Mouse (Mus musculus) kidney, embryonic 16.5 days (tissue): ENCODE data around the gene Zgrf1. TPM values are rescaled to one million over a fixed set of nuclear protein-coding genes. Genes with fewer than 3 reads are reported as not detected.

Experiments
- ATAC-seq: fragments of 200-750 bp; cut with Nextera tagmentation; 2 replicates; pipeline ENCODE4 v1.8.0; 2017; ENCODE audit warnings: moderate TSS enrichment; ENCODE audit not compliant: low FRiP score, low TSS enrichment
- H3K27ac ChIP-seq: fragments of 300-500 bp; sonication (generic); 2 replicates; pipeline ENCODE4 v1.5.1; 2014; ENCODE audit warnings: low read length
- H3K27me3 ChIP-seq: fragments of 300-500 bp; sonication (generic); 2 replicates; pipeline ENCODE4 v1.6.1; 2014; ENCODE audit warnings: low read length, control low read depth, mixed read lengths; ENCODE audit not compliant: insufficient read depth
- H3K36me3 ChIP-seq: fragments of 300-500 bp; sonication (generic); 2 replicates; pipeline ENCODE4 v1.6.1; 2014; ENCODE audit warnings: low read length, control low read depth, mixed read lengths; ENCODE audit not compliant: insufficient read depth
- H3K4me1 ChIP-seq: fragments of 300-500 bp; sonication (generic); 2 replicates; pipeline ENCODE4 v1.6.1; 2014; ENCODE audit warnings: low read length, control low read depth, mixed read lengths; ENCODE audit not compliant: insufficient read depth
- H3K4me2 ChIP-seq: fragments of 300-500 bp; sonication (generic); replicated peaks from 2 replicates; pipeline ENCODE4 v1.6.1; 2014; ENCODE audit warnings: low read depth, low read length
- H3K4me3 ChIP-seq: fragments of 300-500 bp; sonication (generic); 2 replicates; pipeline ENCODE4 v1.5.1; 2014; ENCODE audit warnings: mild to moderate bottlenecking, low read length
- H3K9ac ChIP-seq: fragments of 300-500 bp; sonication (generic); replicated peaks from 2 replicates; pipeline ENCODE4 v1.6.1; 2014; ENCODE audit warnings: low read length
- H3K9me3 ChIP-seq: fragments of 300-500 bp; sonication (generic); 2 replicates; pipeline ENCODE4 v1.6.1; 2016; ENCODE audit warnings: low read length, control low read depth
- WGBS: fragments of 180-500 bp; shearing (Covaris S2); extraction: QIAGEN DNeasy Blood & Tissue Kit; methylation state at CpG from one replicate; pipeline ENCODE4 v1.1.7; 2014; 5-methylcytosine and 5-hydroxymethylcytosine counted together
- polyA plus RNA-seq: library from polyadenylated mRNA; unstranded; fragments of >200 nt; fragmentation: Nextera tagmentation; extraction: Ambion mirVana; gene quantifications from 2 replicates; pipeline ENCODE4 v1.2.1, GENCODE M21; 2015

Gene Zgrf1
- polyA plus RNA-seq, 1 experiment from 2014 or later: 6.3 TPM

DNA sequence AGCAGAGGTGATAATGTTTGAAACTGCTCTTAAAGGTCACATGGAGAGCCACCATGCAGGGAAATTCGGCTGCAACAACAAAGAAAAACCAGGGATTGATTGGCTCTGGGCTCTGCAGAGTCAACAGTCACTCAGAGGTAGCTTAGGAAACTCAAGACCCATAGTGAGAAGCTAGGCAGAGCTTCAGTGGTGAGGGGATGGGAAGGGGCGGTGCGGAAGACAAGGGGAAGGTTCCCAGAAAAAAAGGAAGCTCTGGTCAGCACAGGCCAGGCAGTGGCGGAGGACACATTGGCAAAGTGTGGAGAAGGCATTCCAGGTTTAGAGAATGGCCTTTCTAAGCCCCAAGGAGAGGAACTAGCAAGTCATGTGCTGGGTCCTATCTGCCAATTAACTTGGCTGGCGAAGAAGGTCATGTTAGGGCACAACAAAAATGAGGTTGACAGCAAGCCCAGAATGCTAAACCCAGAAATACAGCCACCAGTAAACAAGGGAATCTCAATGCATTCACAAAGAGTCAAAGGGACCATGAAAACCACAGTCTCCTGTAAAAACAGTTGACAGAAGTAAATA lies 25.7 kb upstream of the Zgrf1 start:
- WGBS: 75% methylated on average over 5 of the region's 5 CpGs
- Histone ChIP-seq H3K4me1 (no peaks in the 10 kb centered on the region), H3K4me3 (no peak overlapping the region), H3K36me3 (no peaks in the 10 kb centered on the region), H3K9ac (no peak overlapping the region), H3K27me3 (no peaks in the 10 kb centered on the region), H3K4me2 (no peak overlapping the region), H3K27ac (no peak overlapping the region), H3K9me3 (no peaks in the 10 kb centered on the region)
- no peak for ATAC-seq

DNA sequence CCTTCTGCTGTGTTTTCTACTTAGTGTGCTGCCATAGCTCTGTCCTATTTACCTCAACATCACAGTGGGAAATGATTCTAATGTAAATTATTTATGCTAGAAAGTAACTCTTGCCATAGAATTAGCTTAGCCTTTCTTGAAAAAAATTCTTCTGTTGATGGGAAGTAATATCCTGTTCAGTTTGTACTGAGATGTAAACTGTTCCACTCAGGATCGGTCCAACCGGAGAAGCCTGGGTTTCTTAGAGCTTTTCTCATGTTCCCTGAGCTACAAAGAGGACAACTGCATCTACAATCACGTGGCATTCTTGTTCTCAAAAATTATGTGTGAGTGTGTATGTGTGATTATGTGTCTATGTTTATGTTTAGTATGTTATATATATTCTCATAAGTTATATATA lies 24.1 kb upstream of the Zgrf1 start:
- WGBS: 89% methylated on average over 3 of the region's 3 CpGs
- Histone ChIP-seq H3K27ac (no peak overlapping the region), H3K9me3 (no peaks in the 10 kb centered on the region), H3K36me3 (no peaks in the 10 kb centered on the region), H3K27me3 (no peaks in the 10 kb centered on the region), H3K4me3 (no peak overlapping the region), H3K4me1 (no peaks in the 10 kb centered on the region), H3K4me2 (no peak overlapping the region), H3K9ac (no peak overlapping the region)
- ATAC-seq: no peak

DNA sequence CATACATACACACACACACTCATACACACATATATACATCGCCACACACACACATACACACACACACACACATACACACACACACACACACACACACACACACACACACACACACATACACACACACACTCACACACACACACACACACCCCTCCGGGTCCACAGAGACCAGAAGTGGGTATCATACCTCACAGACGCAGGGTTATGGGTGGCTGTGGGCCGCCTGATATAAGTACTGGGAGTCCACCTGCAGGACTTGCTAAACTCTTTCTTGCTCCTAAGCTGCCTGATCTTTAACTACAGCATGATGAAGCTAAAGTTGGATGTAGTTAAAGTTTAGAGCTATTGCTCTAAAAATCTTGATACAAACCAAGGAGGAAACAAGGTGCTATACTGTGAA lies 23.5 kb upstream of the Zgrf1 start:
- H3K4me1 ChIP-seq: no peaks in the 10 kb centered on the region
- no peak overlapping the region for H3K9ac ChIP-seq
- H3K4me2 ChIP-seq: no peak overlapping the region
- H3K36me3 ChIP-seq: no peaks in the 10 kb centered on the region
- H3K27me3 ChIP-seq: no peaks in the 10 kb centered on the region
- H3K27ac ChIP-seq: no peak overlapping the region
- no peak overlapping the region for H3K4me3 ChIP-seq
- ATAC-seq: no peak
- no peaks in the 10 kb centered on the region for H3K9me3 ChIP-seq
- WGBS: 79% methylated on average over 4 of the region's 4 CpGs

DNA sequence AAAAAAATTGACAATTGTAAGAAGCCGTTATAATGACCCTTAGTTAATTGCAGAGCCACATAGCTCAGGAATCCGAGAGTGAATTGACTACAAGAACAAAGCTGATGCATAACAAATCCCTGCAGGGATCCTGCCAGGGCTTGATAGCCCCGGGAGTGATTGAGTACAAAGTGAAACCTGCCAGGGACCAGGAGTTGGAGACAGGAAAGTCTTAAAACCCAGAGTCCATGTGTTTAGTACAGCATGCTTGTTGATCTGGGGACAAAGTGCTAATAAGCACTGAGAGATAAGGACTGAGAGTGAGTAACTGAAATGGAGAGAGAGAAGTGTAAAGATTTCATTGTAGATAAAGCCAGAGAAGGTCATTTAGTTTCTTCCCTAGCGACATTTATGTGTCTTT lies 23.0 kb upstream of the Zgrf1 start:
- H3K9me3 ChIP-seq: no peaks in the 10 kb centered on the region
- H3K4me3 ChIP-seq: no peak overlapping the region
- no peaks in the 10 kb centered on the region for H3K4me1 ChIP-seq
- WGBS: 15% methylated on average over 4 of the region's 4 CpGs
- no peak overlapping the region for H3K9ac ChIP-seq
- no peaks in the 10 kb centered on the region for H3K27me3 ChIP-seq
- H3K27ac ChIP-seq: no peak overlapping the region
- ATAC-seq: no peak
- no peak overlapping the region for H3K4me2 ChIP-seq
- no peaks in the 10 kb centered on the region for H3K36me3 ChIP-seq

DNA sequence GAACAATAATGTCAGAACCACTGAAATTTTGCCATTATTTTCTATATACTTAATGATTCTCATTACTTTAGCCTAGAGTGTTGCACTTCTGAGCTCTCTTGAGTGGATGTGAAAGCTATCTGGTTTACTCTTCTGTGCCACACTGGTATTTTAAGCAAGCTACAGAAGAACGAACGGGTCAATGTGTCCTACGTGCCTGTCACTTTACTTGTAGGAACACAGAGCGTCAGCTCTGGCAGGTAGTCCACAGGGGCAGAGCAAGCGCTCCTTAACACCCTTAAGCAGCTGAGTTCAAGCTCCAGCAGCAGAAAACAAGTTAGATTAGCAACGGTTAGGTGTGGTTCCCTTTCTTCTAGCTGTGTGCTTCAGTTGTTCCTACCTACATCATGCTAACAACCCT lies 14.1 kb upstream of the Zgrf1 start:
- Histone ChIP-seq H3K27ac (no peak overlapping the region), H3K9me3 (no peaks in the 10 kb centered on the region), H3K36me3 (0 out of 2 replicates have a peak, but pooled peaks cover 14% of the 10 kb centered on the region), H3K4me2 (no peak overlapping the region), H3K9ac (no peak overlapping the region), H3K4me3 (no peak overlapping the region), H3K27me3 (no peaks in the 10 kb centered on the region), H3K4me1 (no peaks in the 10 kb centered on the region)
- no peak for ATAC-seq
- WGBS: 91% methylated on average over 6 of the region's 6 CpGs

DNA sequence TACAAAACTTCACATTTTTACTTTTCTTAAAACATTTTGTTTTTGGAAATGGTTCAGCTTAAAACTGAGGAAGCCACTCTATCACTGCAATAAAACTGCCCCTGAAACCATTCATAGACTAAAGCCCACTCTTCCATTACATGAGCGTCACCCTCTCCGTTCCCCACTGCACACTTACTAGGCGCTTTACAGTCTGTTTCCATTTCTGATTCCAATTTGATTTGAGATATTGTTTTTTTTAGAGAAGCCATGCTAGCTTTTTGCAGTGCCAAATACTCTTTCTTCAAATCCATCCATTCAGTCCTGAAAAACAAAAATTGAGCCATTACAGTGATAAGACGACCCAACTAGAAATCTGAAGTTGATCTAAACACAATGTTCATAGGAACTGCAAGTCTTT lies 9.3 kb upstream of the Zgrf1 start:
- ATAC-seq: no peak
- H3K36me3 ChIP-seq: peaks cover 32% of the 10 kb centered on the region
- H3K4me1 ChIP-seq: no peaks in the 10 kb centered on the region
- H3K4me3 ChIP-seq: no peak overlapping the region
- 92% methylated on average over 4 of the region's 4 CpGs for WGBS
- H3K4me2 ChIP-seq: no peak overlapping the region
- no peak overlapping the region for H3K9ac ChIP-seq
- no peaks in the 10 kb centered on the region for H3K27me3 ChIP-seq
- no peaks in the 10 kb centered on the region for H3K9me3 ChIP-seq
- H3K27ac ChIP-seq: no peak overlapping the region

DNA sequence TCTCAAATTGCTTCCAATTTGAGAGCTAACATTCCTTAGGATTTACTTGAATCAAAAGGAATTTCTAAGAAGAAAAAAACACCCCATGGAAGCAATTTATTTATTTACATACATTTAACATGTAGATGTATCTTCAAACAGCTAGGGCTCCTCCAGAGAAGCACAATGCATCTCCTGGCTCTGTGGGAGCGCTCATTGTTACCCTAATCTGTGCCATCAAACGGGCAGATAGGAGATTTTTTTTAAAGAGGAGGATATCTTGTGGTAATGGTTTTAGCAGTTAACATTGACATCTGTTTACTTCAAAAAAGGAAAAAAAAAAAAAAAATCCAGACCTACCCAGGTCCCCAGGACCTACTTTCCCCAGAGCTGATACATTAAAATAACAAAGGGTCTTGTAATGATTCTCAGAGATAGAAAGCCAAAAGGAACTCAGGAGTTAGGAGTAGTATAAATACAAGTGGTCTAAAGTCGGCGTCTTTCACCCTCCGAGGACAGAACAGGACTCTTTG lies 8.6 kb upstream of the Zgrf1 start:
- Histone ChIP-seq H3K4me3 (no peak overlapping the region), H3K36me3 (peaks cover 29% of the 10 kb centered on the region), H3K27ac (no peak overlapping the region), H3K27me3 (no peaks in the 10 kb centered on the region), H3K4me1 (no peaks in the 10 kb centered on the region), H3K9ac (no peak overlapping the region), H3K4me2 (no peak overlapping the region), H3K9me3 (no peaks in the 10 kb centered on the region)
- 35% methylated on average over 5 of the region's 5 CpGs for WGBS
- ATAC-seq: no peak

DNA sequence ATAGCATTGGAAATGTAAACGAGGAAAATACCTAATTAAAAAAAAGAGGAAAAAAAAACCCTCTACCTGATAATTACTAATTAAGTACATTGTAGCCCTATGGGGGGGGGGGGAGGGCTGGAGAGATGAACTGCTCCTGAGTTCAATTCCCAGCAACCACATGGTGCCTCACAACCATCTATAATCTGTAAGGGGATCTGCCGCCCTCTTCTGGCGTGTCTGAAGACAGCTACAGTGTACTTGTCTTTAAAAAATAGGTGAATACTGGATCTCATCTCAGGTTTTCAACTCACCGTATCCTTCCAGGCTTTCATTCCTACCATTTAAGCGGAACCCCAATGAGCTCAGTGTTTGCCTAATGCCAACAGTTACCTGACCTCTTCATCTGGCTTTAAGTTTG lies 5.4 kb upstream of the Zgrf1 start:
- Histone ChIP-seq H3K27ac (no peak overlapping the region), H3K4me2 (no peak overlapping the region), H3K9me3 (no peaks in the 10 kb centered on the region), H3K36me3 (peaks cover 27% of the 10 kb centered on the region), H3K9ac (no peak overlapping the region), H3K27me3 (no peaks in the 10 kb centered on the region), H3K4me3 (no peak overlapping the region), H3K4me1 (0 out of 2 replicates have a peak, but pooled peaks cover 2% of the 10 kb centered on the region)
- 42% methylated on average over 5 of the region's 5 CpGs for WGBS
- ATAC-seq: no peak

DNA sequence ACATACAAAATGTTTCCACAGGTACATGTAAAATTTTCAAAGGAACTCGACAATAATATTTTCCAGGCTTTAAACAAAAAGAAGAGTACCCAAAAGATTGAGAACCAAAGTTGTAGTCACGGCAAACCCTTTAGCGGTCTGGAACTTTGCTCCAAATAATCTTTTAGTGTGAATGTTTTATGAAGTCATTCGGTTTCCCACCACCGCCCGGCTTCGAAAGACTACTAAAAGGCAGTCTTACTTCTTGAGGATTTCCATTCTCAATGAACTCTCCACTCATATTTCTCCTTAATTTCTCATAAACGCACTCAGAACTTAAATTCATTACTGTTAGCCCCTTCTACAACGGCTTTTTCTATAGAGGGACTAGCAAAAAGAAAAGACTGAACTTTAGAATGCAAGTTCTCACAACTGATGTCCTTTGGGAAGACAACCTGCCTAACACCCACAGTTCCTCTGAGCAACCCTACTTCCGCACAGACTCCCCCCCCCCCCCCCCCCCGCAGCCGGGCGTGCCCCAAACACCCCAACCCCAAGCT lies 786 bp upstream of the Zgrf1 start:
- ATAC-seq: no peak
- Histone ChIP-seq H3K4me3 (peak overlapping the region; percentile 93), H3K36me3 (peaks cover 10% of the 10 kb centered on the region), H3K27me3 (no peaks in the 10 kb centered on the region), H3K4me1 (peaks cover 13% of the 10 kb centered on the region), H3K9me3 (no peaks in the 10 kb centered on the region), H3K4me2 (peak overlapping the region; percentile 76), H3K9ac (peak overlapping the region; percentile 88), H3K27ac (peak overlapping the region; percentile 96)
- 7% methylated on average over 10 of the region's 13 CpGs for WGBS

DNA sequence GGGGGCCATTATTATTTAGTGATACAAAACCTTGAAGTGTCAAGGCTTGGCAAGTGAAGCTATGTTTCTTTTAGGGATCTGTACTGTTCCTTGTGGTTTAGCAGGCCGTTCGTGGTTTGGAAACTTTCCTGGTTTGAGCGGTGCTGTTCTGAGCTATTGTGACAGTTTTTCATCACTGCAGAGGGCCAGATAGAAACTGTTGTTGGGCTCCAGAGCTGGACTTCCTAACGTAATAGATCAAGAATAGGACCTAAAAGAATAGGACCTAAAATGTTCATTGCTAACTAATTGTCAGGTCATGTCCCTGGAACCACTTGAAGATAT lies 393 bp downstream of the Zgrf1 start:
- H3K27ac ChIP-seq: 0 out of 2 replicates have a peak overlapping the region, but pooled peaks have one; percentile 39
- ATAC-seq: no peak
- peak overlapping the region; percentile 88 for H3K9ac ChIP-seq
- H3K4me1 ChIP-seq: peaks cover 13% of the 10 kb centered on the region
- peak overlapping the region; percentile 93 for H3K4me3 ChIP-seq
- H3K36me3 ChIP-seq: peaks cover 12% of the 10 kb centered on the region
- H3K27me3 ChIP-seq: no peaks in the 10 kb centered on the region
- WGBS: 0% methylated on average over 4 of the region's 4 CpGs
- H3K4me2 ChIP-seq: peak overlapping the region; percentile 68
- no peaks in the 10 kb centered on the region for H3K9me3 ChIP-seq
